ENCODE assay signal across 8 mouse cellular contexts in the genomic region with DNA sequence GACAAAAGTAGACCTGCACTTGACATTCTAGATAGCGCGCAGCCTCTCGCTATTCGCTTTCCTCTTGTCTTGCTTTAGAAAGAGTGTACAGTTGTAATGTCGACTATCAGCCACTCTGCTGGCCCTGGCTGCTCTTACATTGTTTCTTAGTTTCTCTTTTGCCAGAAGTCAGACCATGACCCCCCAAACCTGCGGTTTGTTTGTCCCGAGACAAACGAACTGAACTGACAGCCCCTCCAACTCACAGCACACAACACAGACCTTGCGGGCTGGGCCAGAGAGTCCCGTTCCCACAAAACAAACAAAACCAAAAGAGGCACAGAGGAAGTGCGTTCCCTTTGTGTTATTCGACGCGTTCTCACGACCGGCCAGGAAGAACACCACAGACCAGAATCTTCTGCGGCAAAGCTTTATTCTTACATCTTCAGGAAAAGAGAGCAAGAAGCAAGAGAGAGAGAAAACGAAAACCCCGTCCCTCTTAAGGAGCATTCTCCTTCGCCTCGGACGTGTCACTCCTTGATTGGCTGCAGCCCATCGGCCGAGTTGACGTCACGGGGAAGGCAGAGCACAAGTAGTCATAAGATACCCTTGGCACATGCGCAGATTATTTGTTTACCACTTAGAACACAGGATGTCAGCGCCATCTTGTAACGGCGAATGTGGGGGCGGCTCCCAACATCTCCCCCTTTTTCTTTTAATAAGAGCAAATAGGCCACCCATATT. TPM values are rescaled to one million over a fixed set of nuclear protein-coding genes. Genes with fewer than 3 reads are reported as not detected.
DNase-seq lines count a peak whose midpoint lies in the region; ATAC-seq and TF ChIP-seq lines count a peak whose summit lies in the region.
"Not testable (repeated sequence)": the region's sequence is repeated elsewhere in the genome, so short reads cannot be mapped to it uniquely, and the experiment has no call there.
"Had no signal": no experiment of that assay in that cellular context is flagged by ENCODE, and none has a peak within 500 bp of the region (broad histone marks: within the 10 kb centered on the region; RNA-seq: fewer than 3 reads in every experiment).

No protein-coding gene starts in this region.

- H3K9me3 ChIP-seq in heart, embryonic 12.5 days (replicated peaks); intestine, embryonic 14.5 days (ENCODE audit: control insufficient read depth, low read length); limb, embryonic 14.5 days (ENCODE audit: control insufficient read depth, low read length); neural tube, embryonic 13.5 days: not testable (repeated sequence)

- DNase-seq in cerebellum, adult 11-12 months: peak; percentile 28
- DNase-seq in intestine, embryonic 14.5 days (ENCODE audit: low spot score); limb, embryonic 14.5 days (ENCODE audit: low spot score): not testable (repeated sequence)

- peaks cover 15% of the 10 kb centered on the region for H3K4me1 ChIP-seq in heart, embryonic 12.5 days (replicated peaks)
- H3K4me1 ChIP-seq in intestine, embryonic 14.5 days (replicated peaks; ENCODE audit: control insufficient read depth, insufficient read depth, low read length); limb, embryonic 14.5 days (ENCODE audit: control insufficient read depth, insufficient read depth, low read length); neural tube, embryonic 13.5 days (replicated peaks): not testable (repeated sequence)

- not testable (repeated sequence) for H3K27me3 ChIP-seq in heart, embryonic 12.5 days (replicated peaks); intestine, embryonic 14.5 days (replicated peaks; ENCODE audit: control insufficient read depth, insufficient read depth, low read length); limb, embryonic 14.5 days (ENCODE audit: control insufficient read depth, insufficient read depth, low read length)
- H3K27me3 ChIP-seq in neural tube, embryonic 13.5 days: peaks cover 13% of the 10 kb centered on the region

- peak overlapping the region; percentile 90 for H3K27ac ChIP-seq in heart, embryonic 12.5 days (ENCODE audit: poor library complexity, severe bottlenecking)
- H3K27ac ChIP-seq in intestine, embryonic 14.5 days (ENCODE audit: low read depth): peak overlapping the region; percentile 71; the same call in 1 of the 2 replicates
- peak overlapping the region; percentile 79 for H3K27ac ChIP-seq in limb, embryonic 14.5 days (replicated peaks; ENCODE audit: low read depth, low read length)
- H3K27ac ChIP-seq in neural tube, embryonic 13.5 days (replicated peaks): peak overlapping the region; percentile 88

- peak; percentile 65 for ATAC-seq in erythroid progenitor cell, adult 5-6 weeks (replicated peaks; ENCODE audit: low FRiP score, poor library complexity, severe bottlenecking)
- ATAC-seq in heart, embryonic 12.5 days (ENCODE audit: insufficient number of reproducible peaks, low FRiP score): peak; percentile 66
- peak; percentile 81 for ATAC-seq in intestine, embryonic 14.5 days (replicated peaks; ENCODE audit: low FRiP score, low TSS enrichment, low read depth)
- ATAC-seq in limb, embryonic 14.5 days (ENCODE audit: low FRiP score, low read depth): peak; percentile 75
- peak; percentile 51 for ATAC-seq in megakaryocyte, adult 5-6 weeks (ENCODE audit: poor library complexity, severe bottlenecking)
- peak; percentile 75 for ATAC-seq in neural tube, embryonic 13.5 days (ENCODE audit: low read depth)

- not testable (repeated sequence) for TF ChIP-seq POLR2A in limb, embryonic 14.5 days (IDR thresholded peaks at IDR 0.05; ENCODE audit: borderline replicate concordance, extremely low read depth, insufficient read depth, insufficient read length)

- H3K9ac ChIP-seq in heart, embryonic 12.5 days; intestine, embryonic 14.5 days (ENCODE audit: low read length); limb, embryonic 14.5 days (ENCODE audit: low read depth, low read length, severe bottlenecking): not testable (repeated sequence)
- peak overlapping the region; percentile 63 for H3K9ac ChIP-seq in neural tube, embryonic 13.5 days

- under 1% methylated on average over 9 of the region's 31 CpGs for WGBS in heart, embryonic 12.5 days
- WGBS in intestine, embryonic 14.5 days: 1% methylated on average over 8 of the region's 31 CpGs
- WGBS in limb, embryonic 14.5 days: 0% methylated on average over 8 of the region's 31 CpGs
- 0% methylated on average over 9 of the region's 31 CpGs for WGBS in neural tube, embryonic 13.5 days

- not testable (repeated sequence) for H3K36me3 ChIP-seq in heart, embryonic 12.5 days; intestine, embryonic 14.5 days (ENCODE audit: control insufficient read depth, insufficient read depth, low read length); limb, embryonic 14.5 days (ENCODE audit: control insufficient read depth, insufficient read depth, low read length); neural tube, embryonic 13.5 days

- H3K4me3 ChIP-seq in heart, embryonic 12.5 days: peak overlapping the region; percentile 29; the same call in 1 of the 2 replicates
- not testable (repeated sequence) for H3K4me3 ChIP-seq in intestine, embryonic 14.5 days (ENCODE audit: low read depth, low read length)
- 0 out of 2 replicates have a peak overlapping the region, but pooled peaks have one; percentile 14 for H3K4me3 ChIP-seq in limb, embryonic 14.5 days (replicated peaks; ENCODE audit: low read length)
- peak overlapping the region; percentile 28 for H3K4me3 ChIP-seq in neural tube, embryonic 13.5 days

- H3K4me2 ChIP-seq in heart, embryonic 12.5 days: peak overlapping the region; percentile 26; the same call in 1 of the 2 replicates
- not testable (repeated sequence) for H3K4me2 ChIP-seq in intestine, embryonic 14.5 days (ENCODE audit: low read length); limb, embryonic 14.5 days (replicated peaks; ENCODE audit: low read depth, low read length, severe bottlenecking); neural tube, embryonic 13.5 days

RNA-seq across cellular contexts. Expression of a gene that starts 35.9 kb away (rescaled TPM):
- not detected in 2 replicates for total RNA-seq in erythroid progenitor cell, adult 5-6 weeks (2015; ENCODE audit: low replicate concordance)
- total RNA-seq in erythroid progenitor cell, adult 5-6 weeks (2017; ENCODE audit: low replicate concordance): not detected in 2 replicates
- 7.9 and 9.2 TPM in 2 replicates for polyA plus RNA-seq in heart, embryonic 12.5 days (2016; fragmentation: Nextera tagmentation; extraction: Ambion mirVana)
- polyA plus RNA-seq in intestine, embryonic 14.5 days (2014; fragmentation: Nextera tagmentation; extraction: Ambion mirVana): 0.11 and 0.28 TPM in 2 replicates
- 21.4 and 26.7 TPM in 2 replicates for polyA plus RNA-seq in limb, embryonic 14.5 days (2012; rRNA removed)
- polyA plus RNA-seq in limb, embryonic 14.5 days (2014; fragmentation: Nextera tagmentation; extraction: Ambion mirVana): 14.6 and 20.5 TPM in 2 replicates
- not detected in 2 replicates for total RNA-seq in megakaryocyte, adult 5-6 weeks (2015)
- total RNA-seq in megakaryocyte, adult 5-6 weeks (2017): not detected in 2 replicates
- polyA plus RNA-seq in neural tube, embryonic 13.5 days (2015; fragmentation: Nextera tagmentation; extraction: Ambion mirVana): 1.0 and 1.4 TPM in 2 replicates

RNA-seq across cellular contexts. Expression of a gene that starts 37.0 kb away (rescaled TPM):
- total RNA-seq in erythroid progenitor cell, adult 5-6 weeks (2015; ENCODE audit: low replicate concordance): not detected in 2 replicates
- total RNA-seq in erythroid progenitor cell, adult 5-6 weeks (2017; ENCODE audit: low replicate concordance): not detected in 2 replicates
- polyA plus RNA-seq in heart, embryonic 12.5 days (2016; fragmentation: Nextera tagmentation; extraction: Ambion mirVana): 0.72 and 0.87 TPM in 2 replicates
- polyA plus RNA-seq in intestine, embryonic 14.5 days (2014; fragmentation: Nextera tagmentation; extraction: Ambion mirVana): not detected in 2 replicates
- 0.10 TPM in 1 of 2 replicates, not detected in the other for polyA plus RNA-seq in limb, embryonic 14.5 days (2012; rRNA removed)
- polyA plus RNA-seq in limb, embryonic 14.5 days (2014; fragmentation: Nextera tagmentation; extraction: Ambion mirVana): 0.40 TPM in 1 of 2 replicates, not detected in the other
- not detected in 2 replicates for total RNA-seq in megakaryocyte, adult 5-6 weeks (2015)
- total RNA-seq in megakaryocyte, adult 5-6 weeks (2017): not detected in 2 replicates
- polyA plus RNA-seq in neural tube, embryonic 13.5 days (2015; fragmentation: Nextera tagmentation; extraction: Ambion mirVana): not detected in 2 replicates
- total RNA-seq: gastrocnemius, postnatal 25 days had no signal
